Mouse (Mus musculus) kidney, postnatal 0 days (tissue): ENCODE data around the gene Ly6g6d. TPM values are rescaled to one million over a fixed set of nuclear protein-coding genes. Genes with fewer than 3 reads are reported as not detected.
A peak's percentile ranks its signal among the peaks of the same experiment; 100 is the strongest.

Experiments
- ATAC-seq: fragments of 200-750 bp; cut with Nextera tagmentation; replicated peaks from 2 replicates; pipeline ENCODE4 v1.8.0; 2017; ENCODE audit warnings: low read depth, moderate number of reproducible peaks, moderate TSS enrichment, moderate library complexity; ENCODE audit not compliant: low FRiP score
- DNase-seq: peaks from one replicate; pipeline ENCODE4 v3.0.0-alpha.2; 2016; ENCODE audit warnings: low spot score
- H3K27ac ChIP-seq: fragments of 300-500 bp; sonication (generic); 2 replicates; pipeline ENCODE4 v1.5.1; 2014; ENCODE audit warnings: mild to moderate bottlenecking
- H3K27me3 ChIP-seq: fragments of 300-500 bp; sonication (generic); 2 replicates; pipeline ENCODE4 v1.6.1; 2014; ENCODE audit warnings: low read length, mixed read lengths; ENCODE audit not compliant: insufficient read depth
- H3K36me3 ChIP-seq: fragments of 300-500 bp; sonication (generic); 2 replicates; pipeline ENCODE4 v1.6.1; 2014; ENCODE audit warnings: low read length, mixed read lengths; ENCODE audit not compliant: insufficient read depth
- H3K4me1 ChIP-seq: fragments of 300-500 bp; sonication (generic); replicated peaks from 2 replicates; pipeline ENCODE4 v1.6.1; 2014; ENCODE audit warnings: antibody characterized with exemption, low read length, mixed read lengths; ENCODE audit not compliant: insufficient read depth
- H3K4me2 ChIP-seq: fragments of 300-500 bp; sonication (generic); 2 replicates; pipeline ENCODE4 v1.6.1; 2014; ENCODE audit warnings: mild to moderate bottlenecking, low read length, moderate library complexity, mixed read lengths
- H3K4me3 ChIP-seq: fragments of 300-500 bp; sonication (generic); replicated peaks from 2 replicates; pipeline ENCODE4 v1.5.1; 2014; ENCODE audit warnings: low read depth, low read length
- H3K9ac ChIP-seq: fragments of 300-500 bp; sonication (generic); 2 replicates; pipeline ENCODE4 v1.6.1; 2014; ENCODE audit warnings: low read depth, low read length
- H3K9me3 ChIP-seq: fragments of 300-500 bp; sonication (generic); replicated peaks from 2 replicates; pipeline ENCODE4 v1.6.1; 2016; ENCODE audit warnings: low read length, inconsistent platforms, mixed read lengths
- CTCF ChIP-seq: IDR thresholded peaks from 2 replicates; pipeline ENCODE4 v1.5.1; 2016; ENCODE audit warnings: antibody characterized with exemption, low read depth, mild to moderate bottlenecking, moderate library complexity
- WGBS: fragments of 180-500 bp; shearing (Covaris S2); extraction: QIAGEN DNeasy Blood & Tissue Kit; methylation state at CpG from one replicate; pipeline ENCODE4 v1.1.7; 2014; 5-methylcytosine and 5-hydroxymethylcytosine counted together
- polyA plus RNA-seq: library from polyadenylated mRNA; unstranded; fragments of >200 nt; fragmentation: Nextera tagmentation; extraction: Ambion mirVana; gene quantifications from 2 replicates; pipeline ENCODE4 v1.2.1, GENCODE M21; 2015

The Ly6g6d gene
- polyA plus RNA-seq, 1 experiment from 2014 or later: 7.6 TPM

DNA sequence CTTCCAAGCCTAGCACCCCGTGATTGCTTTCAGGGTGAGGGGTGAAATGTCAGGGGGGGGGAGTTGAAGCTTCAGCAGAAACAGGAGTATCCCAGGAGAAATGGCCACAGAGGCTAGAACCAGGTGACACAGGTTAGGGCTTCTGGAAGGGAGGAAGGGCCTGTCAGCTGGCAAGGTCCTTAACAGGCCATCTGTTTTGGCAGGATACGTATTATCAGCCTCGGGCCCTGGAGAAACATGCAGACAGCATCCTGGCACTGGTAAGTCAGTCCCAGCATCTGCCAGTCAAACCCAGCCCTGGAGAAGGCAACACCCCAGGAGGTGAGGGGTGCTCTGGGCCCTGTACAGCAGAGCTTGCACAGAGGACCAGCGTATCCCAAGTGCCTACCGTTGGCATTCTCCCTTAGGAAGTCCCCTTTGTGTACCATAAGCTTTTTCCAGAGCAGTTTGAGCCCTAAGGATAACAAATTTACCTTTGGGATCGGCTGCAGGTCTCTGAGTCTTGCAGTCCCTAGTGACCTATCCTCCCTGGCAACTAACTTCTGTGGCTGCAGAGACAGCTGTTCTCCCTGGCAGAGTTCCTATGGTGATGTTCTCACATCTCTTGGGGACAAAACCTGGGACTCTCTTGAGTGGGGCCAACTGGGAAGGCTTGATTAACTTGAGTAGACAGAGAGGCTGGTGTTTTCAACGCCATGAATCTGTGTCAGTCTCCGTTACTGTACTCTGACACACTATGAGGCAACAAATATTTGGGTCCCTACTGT is 12.5 kb upstream of the Ly6g6d start:
- Histone ChIP-seq H3K27me3 (no peaks in the 10 kb centered on the region), H3K9ac (peak overlapping the region; percentile 93), H3K4me2 (peak overlapping the region; percentile 62), H3K9me3 (no peaks in the 10 kb centered on the region), H3K27ac (peak overlapping the region; percentile 97; the same call in 1 of the 2 replicates), H3K4me1 (peaks cover 7% of the 10 kb centered on the region; the same call in 1 of the 2 replicates), H3K4me3 (peak overlapping the region; percentile 62), H3K36me3 (peaks cover 20% of the 10 kb centered on the region; the same call in 1 of the 2 replicates)
- no peak for DNase-seq
- TF ChIP-seq CTCF: no peak
- WGBS: 65% methylated on average over 8 of the region's 8 CpGs
- ATAC-seq: no peak

DNA sequence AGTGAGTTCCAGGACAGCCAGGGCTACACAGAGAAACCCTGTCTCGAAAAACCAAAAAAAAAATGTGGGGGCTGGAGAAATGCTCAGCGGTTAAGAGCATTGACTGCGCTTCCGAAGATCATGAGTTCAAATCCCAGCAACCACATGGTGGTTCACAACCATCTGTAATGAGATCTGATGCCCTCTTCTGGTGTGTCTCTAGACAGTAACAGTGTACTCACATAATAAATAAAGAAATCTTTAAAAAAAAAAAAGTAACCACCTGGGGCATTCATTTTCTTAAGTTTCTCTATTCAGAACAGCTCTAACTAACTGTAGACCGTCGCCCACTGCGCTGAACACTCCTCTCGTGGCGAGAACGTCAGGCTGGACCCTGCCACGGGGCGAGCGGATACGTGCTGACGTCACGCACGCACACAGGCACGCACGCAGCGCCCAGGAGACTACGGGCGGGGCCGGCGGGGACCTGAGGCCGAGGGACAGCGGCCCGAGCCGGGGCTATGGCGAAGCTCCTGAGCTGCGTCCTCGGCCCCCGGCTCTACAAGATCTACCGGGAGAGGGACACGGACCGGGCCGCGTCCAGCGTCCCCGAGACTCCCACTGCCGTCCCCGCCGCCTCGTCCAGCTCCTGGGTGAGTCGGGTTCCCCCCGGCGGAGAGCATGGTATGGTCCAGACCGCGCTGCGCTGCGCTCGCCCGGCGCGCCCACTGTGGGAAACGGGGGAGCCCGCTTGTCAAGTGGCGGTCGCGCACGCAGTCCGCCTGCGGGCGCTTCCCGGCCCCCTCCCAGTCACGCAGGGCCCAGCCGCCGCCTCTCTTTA is 11.2 kb upstream of the Ly6g6d start, which contains the start of gene Abhd16a:
Gene Abhd16a, plus strand, starts transcription at position 439 of the 820 bp plus-strand sequence.
- 4% methylated on average over 49 of the region's 67 CpGs for WGBS

DNA sequence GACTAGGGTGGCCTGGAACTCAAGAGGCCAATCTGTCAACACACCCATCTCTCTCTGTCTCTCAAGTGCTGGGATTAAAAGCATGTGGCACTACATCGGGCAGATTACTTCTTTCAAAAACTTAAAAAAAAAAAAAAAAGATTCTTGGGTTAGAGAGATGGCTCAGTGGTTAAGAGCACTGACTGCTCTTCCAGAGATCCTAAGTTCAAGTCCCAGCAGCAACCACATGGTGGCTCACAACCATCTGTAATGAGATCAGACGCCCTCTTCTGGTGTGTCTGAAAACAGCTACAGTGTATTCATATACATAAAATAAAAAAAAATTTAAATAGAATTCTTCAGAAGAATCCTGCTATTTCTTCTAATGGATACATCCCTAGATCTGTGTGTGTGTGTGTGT is 10.3 kb upstream of the Ly6g6d start:
- WGBS: 48% methylated on average over 2 of the region's 2 CpGs
- Histone ChIP-seq H3K4me3 (no peak overlapping the region), H3K9me3 (no peaks in the 10 kb centered on the region), H3K4me2 (no peak overlapping the region), H3K36me3 (peaks cover 8% of the 10 kb centered on the region; the same call in 1 of the 2 replicates), H3K27me3 (no peaks in the 10 kb centered on the region), H3K4me1 (peaks cover 7% of the 10 kb centered on the region; the same call in 1 of the 2 replicates), H3K27ac (no peak overlapping the region), H3K9ac (no peak overlapping the region)
- ATAC-seq (no peak), DNase-seq (no peak)
- peak; percentile 60 for TF ChIP-seq CTCF

More for the DNA sequence above, 11.2 kb upstream of the Ly6g6d start, which contains the start of gene Abhd16a:
- peak within 1 kb of the TSS; percentile 62 for H3K4me2 ChIP-seq
- H3K36me3 ChIP-seq: peaks cover 13% of the 10 kb centered on the region; the same call in 1 of the 2 replicates
- TF ChIP-seq CTCF: 0 out of 2 replicates have a peak, but pooled peaks have one; percentile 32
- peak within 1 kb of the TSS; percentile 97 for H3K27ac ChIP-seq
- H3K4me1 ChIP-seq: peaks cover 7% of the 10 kb centered on the region; the same call in 1 of the 2 replicates
- H3K9me3 ChIP-seq: no peaks in the 10 kb centered on the region
- peak; percentile 96 for DNase-seq
- H3K27me3 ChIP-seq: no peaks in the 10 kb centered on the region
- H3K4me3 ChIP-seq: peak within 1 kb of the TSS; percentile 62
- peak within 1 kb of the TSS; percentile 93 for H3K9ac ChIP-seq
- ATAC-seq: peak; percentile 94

DNA sequence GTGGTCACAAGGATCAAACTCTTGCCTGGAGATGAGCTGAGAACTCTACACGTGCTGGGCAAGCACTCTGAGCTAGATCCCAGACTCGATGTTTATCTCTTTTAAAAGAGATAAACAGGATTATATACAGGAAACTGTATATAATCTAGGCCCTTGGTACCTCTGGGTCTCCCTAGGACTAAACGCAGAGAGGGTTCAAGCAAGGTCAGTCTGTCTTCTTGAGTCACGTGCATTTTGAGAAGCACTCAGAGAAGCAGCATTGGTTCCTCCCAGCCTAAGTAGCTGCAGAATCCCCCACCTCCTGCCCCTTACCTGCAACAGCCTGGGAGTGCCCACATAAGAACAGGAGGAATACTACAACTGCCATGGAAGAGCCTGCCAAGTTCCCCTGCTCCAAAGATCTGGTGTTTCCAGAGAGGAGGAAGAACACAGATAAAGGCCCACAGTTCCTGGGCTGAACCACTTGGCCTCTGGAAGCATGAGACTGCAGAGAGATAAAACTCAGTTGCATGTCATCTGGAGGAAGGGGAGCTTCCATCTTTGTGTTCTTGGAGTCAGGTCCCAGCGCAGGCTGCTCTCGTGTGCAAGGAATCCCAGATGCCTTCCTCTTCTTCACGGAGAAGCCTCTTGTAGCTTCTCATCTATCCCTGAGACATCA is 7.5 kb upstream of the Ly6g6d start, which contains the start of gene Ly6g6f:
Gene Ly6g6f, minus strand, starts transcription at position 403 of the 658 bp plus-strand sequence.
- no peak within 1 kb of the TSS for H3K4me3 ChIP-seq
- H3K27me3 ChIP-seq: no peaks in the 10 kb centered on the region; the same call in 1 of the 2 replicates
- DNase-seq (no peak), ATAC-seq (no peak)
- no peaks in the 10 kb centered on the region for H3K36me3 ChIP-seq
- 76% methylated on average over 7 of the region's 7 CpGs for WGBS
- TF ChIP-seq CTCF: no peak
- H3K4me2 ChIP-seq: no peak within 1 kb of the TSS
- no peak within 1 kb of the TSS for H3K27ac ChIP-seq
- H3K9ac ChIP-seq: no peak within 1 kb of the TSS
- H3K9me3 ChIP-seq: no peaks in the 10 kb centered on the region
- H3K4me1 ChIP-seq: peaks cover 6% of the 10 kb centered on the region; the same call in 1 of the 2 replicates

DNA sequence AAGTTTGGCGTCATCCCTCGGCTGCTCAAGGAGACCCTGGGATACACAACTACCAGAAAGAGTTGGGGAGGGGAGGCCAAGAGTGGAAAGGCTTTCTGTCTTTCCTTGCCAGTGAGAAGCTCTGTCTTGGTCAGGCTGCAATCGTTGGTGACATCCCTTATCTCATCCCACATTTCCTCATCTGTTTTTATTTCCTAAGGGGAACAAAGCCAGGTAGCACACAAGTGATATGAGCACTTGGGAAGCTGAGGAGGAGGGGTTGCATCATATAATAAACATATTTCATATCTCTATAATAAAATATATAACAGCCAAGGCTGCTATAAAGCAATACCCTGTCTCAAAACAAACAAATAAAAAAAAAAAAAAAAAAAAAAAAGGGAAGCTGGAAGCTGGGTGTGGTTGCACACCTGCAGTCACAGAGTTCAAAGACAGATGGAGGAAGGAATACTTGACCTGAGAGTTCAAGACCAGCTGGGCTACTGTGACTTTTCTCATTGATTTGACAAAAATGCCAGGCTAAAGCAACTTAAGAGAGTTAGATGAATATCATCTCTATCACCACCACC is 6.1 kb upstream of the Ly6g6d start:
- no peaks in the 10 kb centered on the region for H3K9me3 ChIP-seq
- ATAC-seq (no peak), DNase-seq (no peak)
- no peak overlapping the region for H3K27ac ChIP-seq
- TF ChIP-seq CTCF: no peak
- H3K4me3 ChIP-seq: no peak overlapping the region
- no peaks in the 10 kb centered on the region for H3K36me3 ChIP-seq
- H3K4me2 ChIP-seq: no peak overlapping the region
- 76% methylated on average over 3 of the region's 3 CpGs for WGBS
- no peak overlapping the region for H3K9ac ChIP-seq
- H3K27me3 ChIP-seq: no peaks in the 10 kb centered on the region; the same call in 1 of the 2 replicates
- no peaks in the 10 kb centered on the region for H3K4me1 ChIP-seq
